8 mouse cellular contexts compared by ENCODE assay signal in the genomic region with DNA sequence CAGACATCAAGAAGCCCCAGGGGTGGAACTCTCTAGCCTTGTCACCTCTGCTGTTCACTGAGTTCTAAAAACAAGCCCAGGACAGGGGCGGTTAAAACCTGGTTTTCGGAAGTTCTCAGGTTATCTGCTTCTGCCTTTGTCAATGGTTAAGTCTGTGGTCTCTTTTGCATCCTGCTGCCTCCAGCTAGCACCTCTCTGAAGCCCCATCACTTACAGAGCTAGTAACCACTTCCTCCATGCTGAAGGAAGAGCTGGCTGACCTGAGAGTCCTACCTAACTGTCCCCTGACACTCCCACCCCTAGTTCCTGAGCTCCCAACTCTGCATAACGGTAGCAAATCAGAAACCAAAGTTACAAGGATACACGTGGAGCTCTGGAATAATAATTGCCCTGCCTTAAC. TPM values are rescaled to one million over a fixed set of nuclear protein-coding genes. Genes with fewer than 3 reads are reported as not detected.
DNase-seq lines count a peak whose midpoint lies in the region; ATAC-seq and TF ChIP-seq lines count a peak whose summit lies in the region.

No protein-coding gene starts in this region.

- H3K9ac ChIP-seq in heart, embryonic 15.5 days, result peak overlapping the region; percentile 77
- H3K9ac ChIP-seq in MEL (ENCODE audit: control insufficient read depth, low read depth, low read length, poor library complexity, severe bottlenecking), result peak overlapping the region; percentile 79
- peak overlapping the region; percentile 81 for H3K9ac ChIP-seq in hindbrain, embryonic 13.5 days
- peak overlapping the region; percentile 69; the same call in 1 of the 2 replicates for H3K9ac ChIP-seq in midbrain, embryonic 15.5 days

- TF ChIP-seq POLR2A in MEL (IDR thresholded peaks at IDR 0.05; ENCODE audit: control insufficient read depth in 1 of 2, insufficient read depth in 1 of 2, low read depth in 1 of 2, low read length in 2 of 2, poor library complexity in 1 of 2), result no peak

- peaks cover 4% of the 10 kb centered on the region for H3K79me2 ChIP-seq in MEL (ENCODE audit: control insufficient read depth, insufficient read depth, low read length, poor library complexity)

- H3K4me2 ChIP-seq in heart, embryonic 15.5 days, result peak overlapping the region; percentile 92
- peak overlapping the region; percentile 74 for H3K4me2 ChIP-seq in hindbrain, embryonic 13.5 days
- H3K4me2 ChIP-seq in midbrain, embryonic 15.5 days, result peak overlapping the region; percentile 66

- H3K36me3 ChIP-seq in heart, embryonic 15.5 days, result no peaks in the 10 kb centered on the region
- peaks cover 0 to 35% of the 10 kb centered on the region in 2 experiments; a peak in 2 of 4 replicates for H3K36me3 ChIP-seq in MEL (ENCODE audit: control insufficient read depth in 1 of 2, insufficient read depth in 2 of 2, low read length in 2 of 2)
- H3K36me3 ChIP-seq in hindbrain, embryonic 13.5 days, result peaks cover 18% of the 10 kb centered on the region
- no peaks in the 10 kb centered on the region for H3K36me3 ChIP-seq in midbrain, embryonic 15.5 days (replicated peaks)

- intact Hi-C loops in heart, postnatal 36 days (cut with DNase I), result loop anchor here (2.0 to 10.0 kb wide), 2 partner anchors 20 to 266 kb away; partner anchors contain the start of gene Tcf3

- no peaks in the 10 kb centered on the region for H3K27me3 ChIP-seq in heart, embryonic 15.5 days
- H3K27me3 ChIP-seq in MEL (ENCODE audit: control insufficient read depth in 1 of 2, insufficient read depth in 2 of 2, low read length in 2 of 2), result no peaks in the 10 kb centered on the region
- H3K27me3 ChIP-seq in hindbrain, embryonic 13.5 days, result no peaks in the 10 kb centered on the region
- no peaks in the 10 kb centered on the region for H3K27me3 ChIP-seq in midbrain, embryonic 15.5 days (replicated peaks)

- TF ChIP-seq RAD21 in MEL (IDR thresholded peaks at IDR 0.05; ENCODE audit: low read depth, low read length), result no peak

- no peak for TF ChIP-seq CTCF in MEL (IDR thresholded peaks at IDR 0.05 in 2 of 3, conservative IDR thresholded peaks at IDR 0.05 in 1 of 3; ENCODE audit: control insufficient read depth in 1 of 3, insufficient read depth in 1 of 3, low read depth in 2 of 3, low read length in 3 of 3, poor library complexity in 1 of 3, severe bottlenecking in 1 of 3)

- peak overlapping the region; percentile 84 for H3K27ac ChIP-seq in heart, embryonic 15.5 days
- H3K27ac ChIP-seq in MEL (ENCODE audit: control insufficient read depth, low read depth, low read length), result peak overlapping the region; percentile 75
- 0 out of 2 replicates have a peak overlapping the region, but pooled peaks have one; percentile 91 for H3K27ac ChIP-seq in hindbrain, embryonic 13.5 days
- peak overlapping the region; percentile 89; the same call in 1 of the 2 replicates for H3K27ac ChIP-seq in midbrain, embryonic 15.5 days

- H3K4me1 ChIP-seq in heart, embryonic 15.5 days (replicated peaks), result peaks cover 49% of the 10 kb centered on the region
- peaks cover 29 to 51% of the 10 kb centered on the region in 2 experiments for H3K4me1 ChIP-seq in MEL (ENCODE audit: control insufficient read depth in 1 of 2, insufficient read depth in 2 of 2, low read length in 2 of 2)
- H3K4me1 ChIP-seq in hindbrain, embryonic 13.5 days (replicated peaks), result peaks cover 58% of the 10 kb centered on the region
- H3K4me1 ChIP-seq in midbrain, embryonic 15.5 days, result peaks cover 41% of the 10 kb centered on the region

- peak; percentile 61 to 68 for TF ChIP-seq EP300 in MEL (IDR thresholded peaks at IDR 0.05; ENCODE audit: low read depth in 1 of 2, low read length in 2 of 2)

- H3K4me3 ChIP-seq in heart, embryonic 15.5 days, result peak overlapping the region; percentile 73
- H3K4me3 ChIP-seq in MEL (ENCODE audit: control insufficient read depth in 1 of 2, insufficient read depth in 1 of 2, low read depth in 2 of 2, low read length in 2 of 2), result peak overlapping the region; percentile 83 to 95
- peak overlapping the region; percentile 69 for H3K4me3 ChIP-seq in hindbrain, embryonic 13.5 days
- H3K4me3 ChIP-seq in midbrain, embryonic 15.5 days, result peak overlapping the region; percentile 79

- H3K9me3 ChIP-seq in heart, embryonic 15.5 days (replicated peaks), result no peaks in the 10 kb centered on the region
- H3K9me3 ChIP-seq in MEL (replicated peaks; ENCODE audit: insufficient read depth, low read length), result no peaks in the 10 kb centered on the region
- H3K9me3 ChIP-seq in hindbrain, embryonic 13.5 days, result no peaks in the 10 kb centered on the region
- no peaks in the 10 kb centered on the region for H3K9me3 ChIP-seq in midbrain, embryonic 15.5 days

- ATAC-seq in heart, embryonic 15.5 days (replicated peaks; ENCODE audit: insufficient number of reproducible peaks, insufficient read depth, low FRiP score, low read depth), result no peak
- no peak for ATAC-seq in hindbrain, embryonic 13.5 days (ENCODE audit: low FRiP score)
- ATAC-seq in midbrain, embryonic 15.5 days (replicated peaks), result no peak

- 34% methylated on average over 4 of the region's 4 CpGs for WGBS in heart, embryonic 15.5 days
- WGBS in hindbrain, embryonic 13.5 days, result 52% methylated on average over 4 of the region's 4 CpGs
- WGBS in midbrain, embryonic 15.5 days, result 47% methylated on average over 4 of the region's 4 CpGs

- DNase-seq in heart, postnatal 36 days, result no peak
- DNase-seq in MEL (ENCODE audit: low read depth, low spot score), result peak; percentile 82
- DNase-seq in urinary bladder, postnatal 14 days (ENCODE audit: low spot score), result no peak
- DNase-seq in gastrocnemius, adult 18-20 months (ENCODE audit: low spot score), result no peak
- no peak for DNase-seq in right cerebral cortex, postnatal 14 days

TF ChIP-seq in MEL, 35 proteins besides CTCF, POLR2A, EP300 and RAD21 (continues in another document):
- TF ChIP-seq GATA1 (IDR thresholded peaks at IDR 0.05; ENCODE audit: low read depth, low read length) (peak; percentile 65; the same call in 1 of the 2 replicates), TCF12 (IDR thresholded peaks at IDR 0.05; ENCODE audit: low read depth, low read length) (no peak; the same call in 1 of the 2 replicates), MAX (IDR thresholded peaks at IDR 0.05; ENCODE audit: low read length) (peak; percentile 47; the same call in 1 of the 2 replicates), E2F4 (IDR thresholded peaks at IDR 0.05; ENCODE audit: borderline replicate concordance, low read depth, low read length) (no peak), ELF1 (IDR thresholded peaks at IDR 0.05; ENCODE audit: low read depth, low read length) (0 out of 2 replicates have a peak, but pooled peaks have one; percentile 12)

RNA-seq across cellular contexts. Expression of gene Mob3a, which starts 1.0 kb away (rescaled TPM):
- 22.1 and 33.6 TPM in 2 replicates for polyA plus RNA-seq in heart, embryonic 15.5 days (2015; fragmentation: Nextera tagmentation; extraction: Ambion mirVana)
- total RNA-seq in heart, postnatal 36 days (2021), result 1 to 10 TPM; 5.3 to 6.7 TPM
- total RNA-seq in MEL (2012; rRNA removed), result 38.3 and 38.7 TPM in 2 replicates
- polyA plus RNA-seq in MEL (2012; ENCODE audit: insufficient read depth in 1 of 2, insufficient read length in 2 of 2, low read depth in 1 of 2, low replicate concordance in 2 of 2, missing spikeins in 1 of 2), result 10 to 100 TPM in 1 of 2 experiments, not detected in 1; 63.4 TPM
- polyA plus RNA-seq in hindbrain, embryonic 13.5 days (2015; fragmentation: Nextera tagmentation; extraction: Ambion mirVana), result 51.8 and 56.8 TPM in 2 replicates
- 63.4 and 64.3 TPM in 2 replicates for polyA plus RNA-seq in midbrain, embryonic 15.5 days (2015; fragmentation: Nextera tagmentation; extraction: Ambion mirVana)
- 1 to 10 TPM; 2.3 to 4.1 TPM for total RNA-seq in gastrocnemius, adult 18-20 months (2021)

RNA-seq across cellular contexts. Expression of gene Izumo4, which starts 1.3 kb away (rescaled TPM):
- polyA plus RNA-seq in heart, embryonic 15.5 days (2015; fragmentation: Nextera tagmentation; extraction: Ambion mirVana), result 10.4 and 14.6 TPM in 2 replicates
- total RNA-seq in heart, postnatal 36 days (2021), result 1 to 10 TPM; 2.5 to 2.9 TPM
- 1.0 and 1.5 TPM in 2 replicates for total RNA-seq in MEL (2012; rRNA removed)
- 1 to 10 TPM in 1 of 2 experiments, not detected in 1; 3.8 TPM for polyA plus RNA-seq in MEL (2012; ENCODE audit: insufficient read depth in 1 of 2, insufficient read length in 2 of 2, low read depth in 1 of 2, low replicate concordance in 2 of 2, missing spikeins in 1 of 2)
- 36.4 and 42.8 TPM in 2 replicates for polyA plus RNA-seq in hindbrain, embryonic 13.5 days (2015; fragmentation: Nextera tagmentation; extraction: Ambion mirVana)
- 42.9 and 50.9 TPM in 2 replicates for polyA plus RNA-seq in midbrain, embryonic 15.5 days (2015; fragmentation: Nextera tagmentation; extraction: Ambion mirVana)
- 1 to 10 TPM in 1 of 2 experiments, under 1 TPM in 1; 0.91 to 1.9 TPM for total RNA-seq in gastrocnemius, adult 18-20 months (2021)

RNA-seq across cellular contexts. Expression of gene Mknk2, which starts 22.8 kb away (rescaled TPM):
- 70.8 and 99.5 TPM in 2 replicates for polyA plus RNA-seq in heart, embryonic 15.5 days (2015; fragmentation: Nextera tagmentation; extraction: Ambion mirVana)
- total RNA-seq in heart, postnatal 36 days (2021), result 100 to 1,000 TPM; 223 to 233 TPM
- 68.6 and 87.1 TPM in 2 replicates for total RNA-seq in MEL (2012; rRNA removed)
- 100 to 1,000 TPM in 1 of 2 experiments, 10 to 100 TPM in 1; 47.4 to 184 TPM for polyA plus RNA-seq in MEL (2012; ENCODE audit: insufficient read depth in 1 of 2, insufficient read length in 2 of 2, low read depth in 1 of 2, low replicate concordance in 2 of 2, missing spikeins in 1 of 2)
- polyA plus RNA-seq in hindbrain, embryonic 13.5 days (2015; fragmentation: Nextera tagmentation; extraction: Ambion mirVana), result 55.4 and 56.2 TPM in 2 replicates
- polyA plus RNA-seq in midbrain, embryonic 15.5 days (2015; fragmentation: Nextera tagmentation; extraction: Ambion mirVana), result 61.5 and 66.6 TPM in 2 replicates
- total RNA-seq in gastrocnemius, adult 18-20 months (2021), result 100 to 1,000 TPM; 244 to 292 TPM

RNA-seq across cellular contexts. Expression of gene Ap3d1, which starts 41.3 kb away (rescaled TPM):
- 45.0 and 51.4 TPM in 2 replicates for polyA plus RNA-seq in heart, embryonic 15.5 days (2015; fragmentation: Nextera tagmentation; extraction: Ambion mirVana)
- 10 to 100 TPM; 35.1 to 43.5 TPM for total RNA-seq in heart, postnatal 36 days (2021)
- total RNA-seq in MEL (2012; rRNA removed), result 29.6 and 32.7 TPM in 2 replicates
- 100 to 1,000 TPM in 1 of 2 experiments, 10 to 100 TPM in 1; 54.5 to 260 TPM for polyA plus RNA-seq in MEL (2012; ENCODE audit: insufficient read depth in 1 of 2, insufficient read length in 2 of 2, low read depth in 1 of 2, low replicate concordance in 2 of 2, missing spikeins in 1 of 2)
- 100 and 101 TPM in 2 replicates for polyA plus RNA-seq in hindbrain, embryonic 13.5 days (2015; fragmentation: Nextera tagmentation; extraction: Ambion mirVana)
- polyA plus RNA-seq in midbrain, embryonic 15.5 days (2015; fragmentation: Nextera tagmentation; extraction: Ambion mirVana), result 117 and 122 TPM in 2 replicates
- 10 to 100 TPM; 24.3 to 31.7 TPM for total RNA-seq in gastrocnemius, adult 18-20 months (2021)

RNA-seq across cellular contexts. Expression of gene Btbd2, which starts 43.9 kb away (rescaled TPM):
- 45.4 and 64.8 TPM in 2 replicates for polyA plus RNA-seq in heart, embryonic 15.5 days (2015; fragmentation: Nextera tagmentation; extraction: Ambion mirVana)
- 10 to 100 TPM; 45.5 to 46.8 TPM for total RNA-seq in heart, postnatal 36 days (2021)
- total RNA-seq in MEL (2012; rRNA removed), result 35.4 and 43.1 TPM in 2 replicates
- 10 to 100 TPM in 1 of 2 experiments, not detected in 1; 81.8 TPM for polyA plus RNA-seq in MEL (2012; ENCODE audit: insufficient read depth in 1 of 2, insufficient read length in 2 of 2, low read depth in 1 of 2, low replicate concordance in 2 of 2, missing spikeins in 1 of 2)
- 75.7 and 77.8 TPM in 2 replicates for polyA plus RNA-seq in hindbrain, embryonic 13.5 days (2015; fragmentation: Nextera tagmentation; extraction: Ambion mirVana)
- polyA plus RNA-seq in midbrain, embryonic 15.5 days (2015; fragmentation: Nextera tagmentation; extraction: Ambion mirVana), result 85.9 and 90.4 TPM in 2 replicates
- total RNA-seq in gastrocnemius, adult 18-20 months (2021), result 10 to 100 TPM; 38.5 to 40.0 TPM
